Mouse (Mus musculus) kidney, adult 2 months (tissue): ENCODE measurements around the gene Casc3.

ENCODE experiments used
- CTCF ChIP-seq: fragments of 200-500 bp; conservative IDR thresholded peaks from 2 replicates; pipeline ENCODE4 v1.5.1; 2011; ENCODE audit warnings: low read depth, mild to moderate bottlenecking, control low read depth, low read length, moderate library complexity, mixed read lengths; ENCODE audit not compliant: insufficient read depth, insufficient read length
- POLR2A ChIP-seq: fragments of 200-500 bp; IDR thresholded peaks from one replicate; pipeline ENCODE4 v1.6.1; 2011; ENCODE audit warnings: low read depth, low read length, control low read depth

DNA sequence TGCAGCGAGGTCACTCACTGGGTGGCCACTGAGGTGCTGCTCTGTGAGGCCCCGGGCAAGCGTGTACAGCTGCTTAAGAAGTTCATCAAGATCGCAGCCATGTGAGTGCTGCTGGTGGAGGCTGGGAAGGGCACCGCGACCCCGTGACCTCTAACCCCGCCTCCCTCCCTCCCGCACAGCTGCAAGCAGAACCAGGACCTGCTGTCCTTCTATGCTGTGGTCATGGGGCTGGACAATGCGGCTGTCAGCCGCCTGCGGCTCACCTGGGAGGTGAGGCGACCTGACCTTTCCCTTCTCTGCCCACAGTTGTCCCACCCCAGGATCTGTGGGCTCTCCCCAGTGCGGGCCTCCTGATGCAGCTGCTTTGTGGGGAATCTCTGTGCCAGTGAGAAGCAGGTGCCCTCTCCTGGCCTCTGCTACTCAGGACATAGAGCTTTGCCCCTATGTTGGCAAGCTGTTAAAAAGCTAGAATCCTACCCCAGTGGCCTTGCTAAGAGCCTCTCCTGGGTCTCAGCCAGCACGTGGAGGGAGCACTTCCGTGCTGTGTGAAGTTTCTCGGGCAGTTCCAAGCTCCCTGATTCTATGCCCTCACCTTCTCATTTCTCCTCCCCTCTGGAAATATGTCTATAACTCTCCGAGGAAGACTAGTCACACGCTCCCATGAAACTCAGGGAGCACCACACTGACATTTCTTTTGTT is 44.6 kb downstream of the Casc3 start:
- no peak for TF ChIP-seq CTCF
- no peak for TF ChIP-seq POLR2A
